Mouse (Mus musculus): Measurements from ENCODE around the gene Kidins220. TPM values are rescaled to one million over a fixed set of nuclear protein-coding genes. Genes with fewer than 3 reads are reported as not detected.

Kidins220 gene
- polyA plus RNA-seq, 1 experiment from 2014 or later: 53.8 TPM

DNA sequence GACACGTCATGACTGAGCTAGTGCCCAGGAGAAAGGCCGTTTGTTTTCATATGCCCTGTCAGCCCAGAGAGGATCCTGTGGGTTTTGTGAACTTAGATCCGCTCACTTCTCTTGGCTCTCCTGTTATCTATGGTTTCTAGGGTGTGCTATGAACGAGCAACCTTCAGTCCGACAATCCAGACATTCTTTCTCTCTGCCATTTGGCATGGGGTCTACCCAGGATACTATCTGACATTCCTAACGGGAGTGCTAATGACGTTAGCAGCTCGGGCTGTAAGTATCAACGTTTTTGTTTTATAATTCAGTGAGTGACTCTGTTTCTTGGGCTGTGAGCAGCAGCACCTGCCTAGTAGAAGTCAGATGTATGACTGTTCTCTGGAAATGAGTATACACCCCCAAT is 19.6 kb upstream of the Kidins220 start:
- DNase-seq (ENCODE audit: low spot score, missing footprints) (no peak), ATAC-seq (ENCODE audit: low FRiP score) (no peak)
- Histone ChIP-seq H3K9me3 (ENCODE audit: control insufficient read depth, low read length) (no peaks in the 10 kb centered on the region), H3K4me3 (ENCODE audit: low read depth, low read length) (no peak overlapping the region), H3K27ac (ENCODE audit: low read depth, low read length) (no peak overlapping the region), H3K36me3 (ENCODE audit: control insufficient read depth, insufficient read depth, low read length) (no peaks in the 10 kb centered on the region), H3K4me1 (ENCODE audit: control insufficient read depth, insufficient read depth, low read length) (no peaks in the 10 kb centered on the region), H3K27me3 (ENCODE audit: control insufficient read depth, insufficient read depth, low read length) (no peaks in the 10 kb centered on the region), H3K4me2 (no peak overlapping the region), H3K9ac (ENCODE audit: low read length) (no peak overlapping the region)
- 91% methylated on average over 9 of the region's 9 CpGs for WGBS

DNA sequence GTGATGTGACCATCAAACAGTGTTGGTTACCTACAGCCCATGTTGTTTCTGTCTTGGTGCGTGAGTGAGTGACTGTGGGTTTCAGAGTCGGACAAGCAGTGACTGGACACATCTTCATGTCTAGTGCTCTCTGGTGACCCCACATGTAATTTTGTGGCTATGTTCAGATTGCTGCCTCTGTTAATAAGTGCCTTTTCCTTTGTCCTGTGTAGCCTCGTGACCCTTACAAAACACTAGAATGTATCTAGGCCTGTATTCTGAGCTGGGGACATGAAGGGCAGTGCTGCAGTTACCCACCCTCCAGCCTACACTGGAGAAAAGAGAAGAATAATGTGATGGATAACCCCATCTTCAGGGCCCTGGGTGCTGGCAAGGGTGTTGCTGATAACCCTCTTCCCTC is 16.2 kb upstream of the Kidins220 start:
- H3K27ac ChIP-seq (ENCODE audit: low read depth, low read length): no peak overlapping the region
- H3K4me1 ChIP-seq (ENCODE audit: control insufficient read depth, insufficient read depth, low read length): no peaks in the 10 kb centered on the region
- H3K4me3 ChIP-seq (ENCODE audit: low read depth, low read length): no peak overlapping the region
- no peaks in the 10 kb centered on the region for H3K27me3 ChIP-seq (ENCODE audit: control insufficient read depth, insufficient read depth, low read length)
- no peaks in the 10 kb centered on the region for H3K9me3 ChIP-seq (ENCODE audit: control insufficient read depth, low read length)
- H3K9ac ChIP-seq (ENCODE audit: low read length): no peak overlapping the region
- no peak overlapping the region for H3K4me2 ChIP-seq
- no peaks in the 10 kb centered on the region for H3K36me3 ChIP-seq (ENCODE audit: control insufficient read depth, insufficient read depth, low read length)
- DNase-seq (ENCODE audit: low spot score, missing footprints) (no peak), ATAC-seq (ENCODE audit: low FRiP score) (no peak)
- 91% methylated on average over 3 of the region's 3 CpGs for WGBS

DNA sequence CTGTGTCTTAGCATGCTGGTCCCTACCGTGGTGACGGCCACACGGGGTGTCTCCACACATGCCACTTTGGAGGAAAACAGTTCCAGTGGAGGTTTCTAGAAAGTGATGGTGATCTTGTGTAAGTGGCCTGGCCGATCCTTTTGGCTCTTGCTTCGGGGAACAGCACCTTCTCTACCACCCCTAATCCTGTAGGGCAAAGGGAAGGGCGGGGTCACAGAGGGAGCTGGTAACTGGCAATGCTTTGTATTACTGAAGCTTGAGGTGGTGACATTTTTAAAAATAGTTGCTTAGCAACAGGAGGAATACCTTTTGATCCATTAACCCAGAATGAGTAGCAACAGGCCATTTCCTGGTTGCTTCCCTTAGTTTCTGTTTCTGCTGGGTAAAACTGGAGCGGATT is 12.9 kb upstream of the Kidins220 start:
- no peaks in the 10 kb centered on the region for H3K36me3 ChIP-seq (ENCODE audit: control insufficient read depth, insufficient read depth, low read length)
- no peak for ATAC-seq (ENCODE audit: low FRiP score)
- no peaks in the 10 kb centered on the region for H3K9me3 ChIP-seq (ENCODE audit: control insufficient read depth, low read length)
- 93% methylated on average over 7 of the region's 7 CpGs for WGBS
- H3K27ac ChIP-seq (ENCODE audit: low read depth, low read length): no peak overlapping the region
- no peak overlapping the region for H3K9ac ChIP-seq (ENCODE audit: low read length)
- H3K4me3 ChIP-seq (ENCODE audit: low read depth, low read length): no peak overlapping the region
- no peak for DNase-seq (ENCODE audit: low spot score, missing footprints)
- H3K27me3 ChIP-seq (ENCODE audit: control insufficient read depth, insufficient read depth, low read length): no peaks in the 10 kb centered on the region
- H3K4me1 ChIP-seq (ENCODE audit: control insufficient read depth, insufficient read depth, low read length): no peaks in the 10 kb centered on the region
- H3K4me2 ChIP-seq: no peak overlapping the region

DNA sequence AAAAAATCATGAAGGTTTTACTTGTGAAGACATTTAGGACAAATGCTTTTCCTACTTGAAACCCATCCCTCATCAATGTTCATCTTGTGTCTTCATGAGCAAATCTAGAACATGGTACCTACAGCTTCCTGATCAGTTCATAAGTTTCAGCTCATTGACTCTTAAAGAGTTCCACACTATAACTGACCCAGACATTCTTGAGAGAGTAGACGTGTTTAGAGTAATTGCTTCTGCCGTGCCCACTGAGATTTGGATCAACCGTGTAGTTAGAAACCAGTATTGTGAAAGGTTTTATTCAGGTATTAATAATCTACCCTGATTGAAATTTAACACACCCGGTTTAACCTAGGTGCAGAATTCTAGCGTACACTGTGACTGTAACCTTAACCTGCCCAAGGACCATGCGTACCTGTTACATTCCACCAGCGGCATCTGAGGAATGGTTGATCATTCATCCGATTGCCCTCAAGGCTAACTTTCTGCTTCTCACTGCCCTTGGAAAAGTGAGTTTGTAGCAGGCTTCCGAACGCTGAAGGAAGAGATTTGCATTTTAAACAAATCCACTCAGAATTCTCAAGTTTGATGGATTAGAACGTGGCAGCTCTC is 12.3 kb upstream of the Kidins220 start:
- Histone ChIP-seq H3K4me2 (no peak overlapping the region), H3K4me1 (ENCODE audit: control insufficient read depth, insufficient read depth, low read length) (no peaks in the 10 kb centered on the region), H3K27ac (ENCODE audit: low read depth, low read length) (no peak overlapping the region), H3K9me3 (ENCODE audit: control insufficient read depth, low read length) (no peaks in the 10 kb centered on the region), H3K36me3 (ENCODE audit: control insufficient read depth, insufficient read depth, low read length) (no peaks in the 10 kb centered on the region), H3K27me3 (ENCODE audit: control insufficient read depth, insufficient read depth, low read length) (no peaks in the 10 kb centered on the region), H3K9ac (ENCODE audit: low read length) (no peak overlapping the region), H3K4me3 (ENCODE audit: low read depth, low read length) (no peak overlapping the region)
- ATAC-seq (ENCODE audit: low FRiP score) (no peak), DNase-seq (ENCODE audit: low spot score, missing footprints) (no peak)
- 84% methylated on average over 11 of the region's 11 CpGs for WGBS

DNA sequence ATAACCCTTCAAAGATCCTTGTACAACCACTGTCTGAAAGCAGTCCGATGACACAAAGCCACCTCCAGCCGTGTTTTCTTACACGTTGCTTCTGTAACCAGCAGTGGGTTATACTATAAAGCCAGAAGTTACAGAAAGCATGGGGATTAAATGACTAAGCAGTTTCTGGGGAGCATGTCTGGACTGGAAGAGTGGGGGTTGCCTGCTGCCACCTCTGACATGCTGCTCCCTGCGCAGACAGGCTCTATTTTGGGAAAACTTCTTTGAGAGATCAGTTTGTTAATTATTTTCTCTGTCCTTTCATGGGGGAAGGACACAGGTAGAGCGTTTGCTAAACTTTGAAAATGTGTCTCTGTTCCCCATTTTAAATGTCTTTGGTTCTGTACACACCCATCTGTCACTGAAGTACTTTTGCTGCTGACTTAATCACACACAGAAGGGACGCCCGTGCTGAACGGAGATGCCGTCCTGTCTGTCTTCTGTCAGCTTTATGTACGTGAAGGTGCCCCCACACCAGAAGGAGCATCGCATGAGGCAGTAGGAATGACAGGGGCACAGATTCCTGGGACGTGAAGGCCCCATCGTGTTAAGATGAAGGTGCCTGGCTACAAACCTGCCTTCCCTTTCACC is 11.2 kb upstream of the Kidins220 start:
- ATAC-seq (ENCODE audit: low FRiP score): no peak
- H3K27ac ChIP-seq (ENCODE audit: low read depth, low read length): no peak overlapping the region
- no peaks in the 10 kb centered on the region for H3K27me3 ChIP-seq (ENCODE audit: control insufficient read depth, insufficient read depth, low read length)
- no peaks in the 10 kb centered on the region for H3K9me3 ChIP-seq (ENCODE audit: control insufficient read depth, low read length)
- no peak overlapping the region for H3K4me3 ChIP-seq (ENCODE audit: low read depth, low read length)
- no peak for DNase-seq (ENCODE audit: low spot score, missing footprints)
- no peaks in the 10 kb centered on the region for H3K4me1 ChIP-seq (ENCODE audit: control insufficient read depth, insufficient read depth, low read length)
- WGBS: 79% methylated on average over 13 of the region's 13 CpGs
- no peak overlapping the region for H3K9ac ChIP-seq (ENCODE audit: low read length)
- no peaks in the 10 kb centered on the region for H3K36me3 ChIP-seq (ENCODE audit: control insufficient read depth, insufficient read depth, low read length)
- H3K4me2 ChIP-seq: no peak overlapping the region

DNA sequence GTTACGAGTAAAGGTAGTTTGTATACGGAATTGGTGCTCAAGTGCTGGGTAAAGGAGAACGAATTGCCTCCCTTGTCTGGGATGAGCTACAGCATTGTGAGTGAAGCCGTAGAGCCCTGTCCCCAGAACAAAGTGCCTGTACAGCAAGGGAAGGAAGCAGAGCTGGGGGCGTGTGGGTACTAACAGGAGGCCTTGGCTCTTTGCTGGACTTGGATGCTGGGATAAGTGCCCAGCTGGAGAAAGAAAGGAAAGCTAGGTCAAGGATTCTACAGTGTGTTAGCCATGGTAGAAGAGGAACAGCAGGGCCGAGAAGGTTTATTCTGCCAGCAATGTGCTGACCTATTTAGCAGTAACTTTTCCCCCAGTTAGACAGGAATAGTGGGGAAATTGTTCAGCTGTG is 9.3 kb upstream of the Kidins220 start:
- no peak for ATAC-seq (ENCODE audit: low FRiP score)
- Histone ChIP-seq H3K27ac (ENCODE audit: low read depth, low read length) (no peak overlapping the region), H3K4me2 (no peak overlapping the region), H3K4me1 (ENCODE audit: control insufficient read depth, insufficient read depth, low read length) (no peaks in the 10 kb centered on the region), H3K9ac (ENCODE audit: low read length) (no peak overlapping the region), H3K9me3 (ENCODE audit: control insufficient read depth, low read length) (no peaks in the 10 kb centered on the region), H3K4me3 (ENCODE audit: low read depth, low read length) (no peak overlapping the region), H3K36me3 (ENCODE audit: control insufficient read depth, insufficient read depth, low read length) (no peaks in the 10 kb centered on the region), H3K27me3 (ENCODE audit: control insufficient read depth, insufficient read depth, low read length) (no peaks in the 10 kb centered on the region)
- no peak for DNase-seq (ENCODE audit: low spot score, missing footprints)
- WGBS: 86% methylated on average over 6 of the region's 6 CpGs

DNA sequence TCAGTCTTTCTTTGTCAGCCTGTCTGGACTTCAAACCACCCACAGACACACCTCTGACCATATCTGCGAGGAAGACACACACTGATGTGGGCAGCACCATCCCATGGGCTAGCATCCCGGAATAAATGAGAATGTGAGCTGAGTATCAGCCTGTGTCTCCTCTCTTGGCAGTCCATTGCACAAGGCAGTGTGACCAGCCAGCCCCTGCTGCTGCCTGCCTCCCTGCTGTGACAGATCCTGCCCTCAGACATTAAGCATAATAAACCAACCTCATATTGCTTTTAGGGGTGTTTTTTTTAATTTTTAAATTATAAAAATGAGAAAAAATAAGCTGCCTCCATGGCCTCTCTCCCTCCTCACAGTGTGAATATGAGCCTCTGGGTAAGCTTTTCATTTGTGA is 8.7 kb upstream of the Kidins220 start:
- H3K36me3 ChIP-seq (ENCODE audit: control insufficient read depth, insufficient read depth, low read length): no peaks in the 10 kb centered on the region
- H3K9ac ChIP-seq (ENCODE audit: low read length): no peak overlapping the region
- no peaks in the 10 kb centered on the region for H3K9me3 ChIP-seq (ENCODE audit: control insufficient read depth, low read length)
- no peaks in the 10 kb centered on the region for H3K4me1 ChIP-seq (ENCODE audit: control insufficient read depth, insufficient read depth, low read length)
- no peak overlapping the region for H3K4me2 ChIP-seq
- H3K27ac ChIP-seq (ENCODE audit: low read depth, low read length): no peak overlapping the region
- no peak overlapping the region for H3K4me3 ChIP-seq (ENCODE audit: low read depth, low read length)
- DNase-seq (ENCODE audit: low spot score, missing footprints) (no peak), ATAC-seq (ENCODE audit: low FRiP score) (no peak)
- no peaks in the 10 kb centered on the region for H3K27me3 ChIP-seq (ENCODE audit: control insufficient read depth, insufficient read depth, low read length)
- WGBS: 90% methylated on average over 2 of the region's 2 CpGs

DNA sequence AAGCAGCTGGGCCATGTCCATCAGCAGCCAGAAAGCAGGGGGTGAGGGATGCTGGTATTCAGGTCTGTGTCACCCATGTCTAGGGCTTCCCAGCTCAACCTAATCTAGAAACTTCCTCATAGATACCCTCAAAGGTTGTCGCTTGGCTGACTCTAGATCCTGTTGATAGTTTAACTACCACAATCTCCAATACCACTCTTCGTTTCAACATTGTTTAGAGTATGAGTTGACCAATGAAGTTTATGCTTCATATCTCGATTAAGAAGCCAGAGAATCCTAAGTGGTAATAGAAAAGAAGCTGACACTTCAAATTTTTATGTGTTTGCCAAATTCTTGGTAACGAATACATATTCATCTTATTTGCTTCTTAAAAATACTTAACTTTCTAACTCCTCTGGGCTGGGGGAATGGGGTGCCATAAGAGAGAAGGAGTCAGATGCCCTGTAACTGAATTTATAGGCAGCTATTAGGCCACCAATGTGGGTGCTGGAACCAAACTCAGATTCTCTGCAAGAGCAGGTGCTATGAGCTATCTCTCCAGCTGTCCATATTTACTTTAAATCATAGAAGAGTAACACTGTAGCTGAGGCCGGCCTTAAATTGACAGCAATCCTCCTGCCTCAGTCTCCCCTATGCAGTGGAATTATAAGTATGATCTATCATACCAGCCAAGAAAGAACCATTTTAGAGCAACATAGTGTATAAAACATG is 3.1 kb upstream of the Kidins220 start:
- Histone ChIP-seq H3K9ac (ENCODE audit: low read length) (no peak overlapping the region), H3K4me1 (ENCODE audit: control insufficient read depth, insufficient read depth, low read length) (no peaks in the 10 kb centered on the region; the same call in 1 of the 2 replicates), H3K27ac (ENCODE audit: low read depth, low read length) (no peak overlapping the region), H3K4me3 (ENCODE audit: low read depth, low read length) (no peak overlapping the region), H3K27me3 (ENCODE audit: control insufficient read depth, insufficient read depth, low read length) (no peaks in the 10 kb centered on the region), H3K36me3 (ENCODE audit: control insufficient read depth, insufficient read depth, low read length) (no peaks in the 10 kb centered on the region), H3K9me3 (ENCODE audit: control insufficient read depth, low read length) (no peaks in the 10 kb centered on the region), H3K4me2 (no peak overlapping the region)
- WGBS: 88% methylated on average over 5 of the region's 5 CpGs
- ATAC-seq (ENCODE audit: low FRiP score) (no peak), DNase-seq (ENCODE audit: low spot score, missing footprints) (no peak)

Measured in midbrain, embryonic 11.5 days (tissue).